Mouse (Mus musculus) kidney, postnatal 0 days (tissue): ENCODE measurements around the gene Stum. TPM values are rescaled to one million over a fixed set of nuclear protein-coding genes. Genes with fewer than 3 reads are reported as not detected.

Experiments
- ATAC-seq: fragments of 200-750 bp; cut with Nextera tagmentation; replicated peaks from 2 replicates; pipeline ENCODE4 v1.8.0; 2017; ENCODE audit warnings: low read depth, moderate number of reproducible peaks, moderate TSS enrichment, moderate library complexity; ENCODE audit not compliant: low FRiP score
- DNase-seq: peaks from one replicate; pipeline ENCODE4 v3.0.0-alpha.2; 2016; ENCODE audit warnings: low spot score
- H3K27ac ChIP-seq: fragments of 300-500 bp; sonication (generic); 2 replicates; pipeline ENCODE4 v1.5.1; 2014; ENCODE audit warnings: mild to moderate bottlenecking
- H3K27me3 ChIP-seq: fragments of 300-500 bp; sonication (generic); 2 replicates; pipeline ENCODE4 v1.6.1; 2014; ENCODE audit warnings: low read length, mixed read lengths; ENCODE audit not compliant: insufficient read depth
- H3K36me3 ChIP-seq: fragments of 300-500 bp; sonication (generic); 2 replicates; pipeline ENCODE4 v1.6.1; 2014; ENCODE audit warnings: low read length, mixed read lengths; ENCODE audit not compliant: insufficient read depth
- H3K4me1 ChIP-seq: fragments of 300-500 bp; sonication (generic); replicated peaks from 2 replicates; pipeline ENCODE4 v1.6.1; 2014; ENCODE audit warnings: antibody characterized with exemption, low read length, mixed read lengths; ENCODE audit not compliant: insufficient read depth
- H3K4me2 ChIP-seq: fragments of 300-500 bp; sonication (generic); 2 replicates; pipeline ENCODE4 v1.6.1; 2014; ENCODE audit warnings: mild to moderate bottlenecking, low read length, moderate library complexity, mixed read lengths
- H3K4me3 ChIP-seq: fragments of 300-500 bp; sonication (generic); replicated peaks from 2 replicates; pipeline ENCODE4 v1.5.1; 2014; ENCODE audit warnings: low read depth, low read length
- H3K9ac ChIP-seq: fragments of 300-500 bp; sonication (generic); 2 replicates; pipeline ENCODE4 v1.6.1; 2014; ENCODE audit warnings: low read depth, low read length
- H3K9me3 ChIP-seq: fragments of 300-500 bp; sonication (generic); replicated peaks from 2 replicates; pipeline ENCODE4 v1.6.1; 2016; ENCODE audit warnings: low read length, inconsistent platforms, mixed read lengths
- CTCF ChIP-seq: IDR thresholded peaks from 2 replicates; pipeline ENCODE4 v1.5.1; 2016; ENCODE audit warnings: antibody characterized with exemption, low read depth, mild to moderate bottlenecking, moderate library complexity
- WGBS: fragments of 180-500 bp; shearing (Covaris S2); extraction: QIAGEN DNeasy Blood & Tissue Kit; methylation state at CpG from one replicate; pipeline ENCODE4 v1.1.7; 2014; 5-methylcytosine and 5-hydroxymethylcytosine counted together
- polyA plus RNA-seq: library from polyadenylated mRNA; unstranded; fragments of >200 nt; fragmentation: Nextera tagmentation; extraction: Ambion mirVana; gene quantifications from 2 replicates; pipeline ENCODE4 v1.2.1, GENCODE M21; 2015

Gene Stum
- polyA plus RNA-seq, 1 experiment from 2014 or later: 1.0 TPM

DNA sequence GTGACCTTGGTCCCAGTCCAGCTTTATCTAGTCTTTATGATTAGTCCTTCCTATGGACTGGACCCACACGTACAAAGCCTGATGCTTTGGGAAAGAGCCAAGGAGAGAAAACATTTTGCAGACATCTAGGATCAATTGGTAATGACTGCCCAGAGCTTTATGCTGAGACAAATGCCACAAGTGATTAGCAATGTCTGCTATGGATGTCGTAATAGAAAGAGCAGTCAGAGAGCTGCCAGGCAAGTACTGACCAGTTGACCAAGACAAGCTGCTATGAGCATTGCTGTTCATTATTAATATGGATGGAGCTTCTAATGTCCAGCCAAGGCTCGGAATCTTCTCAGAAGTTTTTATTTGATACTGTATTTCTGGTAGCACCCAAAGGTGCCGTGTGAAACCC is 43.8 kb downstream of the Stum start:
- no peak for DNase-seq
- no peak for ATAC-seq
- no peak overlapping the region for H3K27ac ChIP-seq
- TF ChIP-seq CTCF: no peak
- no peak overlapping the region for H3K9ac ChIP-seq
- no peaks in the 10 kb centered on the region for H3K4me1 ChIP-seq
- H3K27me3 ChIP-seq: no peaks in the 10 kb centered on the region
- H3K36me3 ChIP-seq: no peaks in the 10 kb centered on the region
- H3K9me3 ChIP-seq: no peaks in the 10 kb centered on the region
- H3K4me3 ChIP-seq: no peak overlapping the region
- 74% methylated on average over 4 of the region's 4 CpGs for WGBS
- H3K4me2 ChIP-seq: no peak overlapping the region

DNA sequence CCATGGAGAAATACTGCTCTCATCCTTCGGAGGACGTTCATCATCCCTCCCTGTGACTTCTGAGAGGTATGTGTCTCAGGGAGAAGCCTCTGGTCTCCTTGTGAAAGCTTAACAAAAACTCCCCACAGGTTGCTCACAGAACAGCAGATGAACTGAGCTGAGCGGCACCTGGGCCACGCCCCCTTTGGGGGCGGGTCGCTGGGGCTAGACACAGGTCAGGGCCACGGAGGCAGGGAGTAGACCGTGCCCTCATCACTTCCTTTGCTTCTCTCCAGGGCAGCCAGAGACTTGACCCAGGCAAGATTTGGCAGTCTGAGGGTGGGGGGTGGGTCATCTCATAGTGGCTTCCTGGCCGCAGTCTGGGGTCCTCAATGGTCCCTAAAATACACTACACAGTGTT is 48.4 kb downstream of the Stum start:
- no peak overlapping the region for H3K27ac ChIP-seq
- H3K9me3 ChIP-seq: no peaks in the 10 kb centered on the region
- no peaks in the 10 kb centered on the region for H3K36me3 ChIP-seq
- no peak overlapping the region for H3K4me3 ChIP-seq
- no peak overlapping the region for H3K9ac ChIP-seq
- WGBS: 8% methylated on average over 9 of the region's 9 CpGs
- H3K27me3 ChIP-seq: no peaks in the 10 kb centered on the region
- H3K4me2 ChIP-seq: no peak overlapping the region
- DNase-seq (no peak), ATAC-seq (0 out of 2 replicates have a peak, but pooled peaks have one; percentile 33)
- no peaks in the 10 kb centered on the region for H3K4me1 ChIP-seq
- peak; percentile 4; the same call in 1 of the 2 replicates for TF ChIP-seq CTCF

GRCm38 (mm10) chr1:180433796-180434566 is 49.3 kb downstream of the Stum start:
- no peaks in the 10 kb centered on the region for H3K36me3 ChIP-seq
- H3K27ac ChIP-seq: no peak overlapping the region
- no peak overlapping the region for H3K9ac ChIP-seq
- ATAC-seq (peak; percentile 83), DNase-seq (peak; percentile 96)
- H3K4me2 ChIP-seq: no peak overlapping the region
- 14% methylated on average over 7 of the region's 7 CpGs for WGBS
- TF ChIP-seq CTCF: peak; percentile 98
- H3K27me3 ChIP-seq: no peaks in the 10 kb centered on the region
- no peaks in the 10 kb centered on the region for H3K4me1 ChIP-seq
- H3K9me3 ChIP-seq: no peaks in the 10 kb centered on the region
- H3K4me3 ChIP-seq: no peak overlapping the region

DNA sequence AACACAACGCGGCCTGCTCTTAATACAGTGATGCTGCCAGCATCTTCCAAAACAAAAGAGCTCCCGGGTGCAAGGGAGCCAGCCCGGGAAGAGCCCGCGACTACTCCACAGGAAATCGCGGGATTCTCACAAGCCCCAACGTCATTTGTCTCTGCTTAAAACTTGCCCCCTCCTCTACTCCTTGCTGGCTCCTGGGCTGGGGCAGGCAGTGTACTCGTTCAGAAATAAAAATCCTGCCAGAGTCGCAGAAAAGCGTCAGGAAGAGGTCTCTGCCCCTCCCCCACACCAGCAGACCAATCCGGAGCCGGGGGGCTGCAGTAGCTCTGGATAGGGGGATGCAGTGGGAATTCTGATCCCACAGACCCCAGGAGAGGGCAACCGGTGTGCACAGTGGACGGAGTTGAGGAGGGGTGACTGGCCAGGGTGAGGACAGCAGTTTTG is 50.2 kb downstream of the Stum start:
- Histone ChIP-seq H3K4me3 (0 out of 2 replicates have a peak overlapping the region, but pooled peaks have one; percentile 9), H3K4me2 (peak overlapping the region; percentile 49), H3K9me3 (no peaks in the 10 kb centered on the region), H3K9ac (no peak overlapping the region), H3K36me3 (no peaks in the 10 kb centered on the region), H3K27me3 (no peaks in the 10 kb centered on the region), H3K4me1 (no peaks in the 10 kb centered on the region), H3K27ac (no peak overlapping the region)
- no peak for TF ChIP-seq CTCF
- DNase-seq: no peak
- WGBS: 3% methylated on average over 16 of the region's 16 CpGs
- ATAC-seq: no peak

DNA sequence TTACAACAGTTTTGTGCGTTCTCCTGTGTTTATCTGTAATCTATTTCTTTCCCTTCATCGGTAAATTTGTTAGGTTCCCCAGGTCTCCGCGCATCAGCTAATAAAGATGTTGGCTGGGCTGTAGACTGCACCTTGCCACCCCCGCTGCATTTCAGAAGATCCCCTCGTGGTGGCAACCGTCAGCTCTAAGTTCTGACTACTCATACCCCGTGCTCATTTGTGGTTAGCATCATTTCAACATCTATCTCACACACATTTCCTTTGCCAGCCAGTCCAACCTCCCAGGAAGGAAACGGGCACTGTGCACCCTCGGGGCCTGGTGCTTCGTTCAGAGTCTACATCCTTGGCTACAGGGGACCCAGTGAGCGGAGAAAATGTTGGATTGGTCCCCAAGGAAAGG is 51.5 kb downstream of the Stum start:
- 65% methylated on average over 12 of the region's 12 CpGs for WGBS
- Histone ChIP-seq H3K9me3 (no peaks in the 10 kb centered on the region), H3K4me3 (no peak overlapping the region), H3K9ac (no peak overlapping the region), H3K36me3 (no peaks in the 10 kb centered on the region), H3K27ac (no peak overlapping the region), H3K4me2 (no peak overlapping the region), H3K27me3 (no peaks in the 10 kb centered on the region), H3K4me1 (no peaks in the 10 kb centered on the region)
- ATAC-seq: no peak
- TF ChIP-seq CTCF: peak; percentile 20; the same call in 1 of the 2 replicates
- DNase-seq: no peak

- TF ChIP-seq CTCF: no peak
- Histone ChIP-seq H3K36me3 (no peaks in the 10 kb centered on the region), H3K27me3 (no peaks in the 10 kb centered on the region), H3K4me3 (no peak overlapping the region), H3K9me3 (no peaks in the 10 kb centered on the region), H3K4me2 (no peak overlapping the region), H3K9ac (no peak overlapping the region), H3K27ac (no peak overlapping the region), H3K4me1 (no peaks in the 10 kb centered on the region)
- WGBS: 62% methylated on average over 5 of the region's 5 CpGs
- no peak for DNase-seq
- no peak for ATAC-seq
Measured at GRCm38 (mm10) chr1:180429819-180430218, 53.5 kb downstream of the Stum start.
